Mouse (Mus musculus): Measurements from ENCODE around the gene Grrp1.

DNA sequence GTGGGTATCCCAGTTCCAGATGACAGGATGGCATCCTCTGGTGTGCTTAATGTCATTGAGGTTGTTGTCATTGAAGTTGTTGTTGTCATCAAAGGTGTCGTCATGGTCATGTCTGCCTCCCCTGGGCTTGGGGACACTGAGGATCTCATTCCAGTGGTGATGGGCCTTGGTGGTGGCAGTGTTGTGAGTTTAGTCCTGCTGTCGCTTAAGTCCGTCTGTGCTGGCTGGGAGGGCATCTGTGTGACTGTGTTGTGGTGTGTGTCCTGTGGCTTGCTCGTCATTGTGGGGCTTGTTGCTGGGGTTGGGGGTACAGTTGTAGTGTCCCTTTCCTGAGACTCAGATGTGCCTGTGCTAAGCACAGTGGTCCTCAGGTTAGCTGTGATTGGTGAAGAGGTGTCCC is 51.0 kb downstream of the Grrp1 start, which contains the start of gene Gm7534:
- TF ChIP-seq CTCF (IDR thresholded peaks at IDR 0.05; ENCODE audit: control insufficient read depth, insufficient read depth, insufficient replicate concordance, low read depth, low read length): no peak
- no peak for TF ChIP-seq POLR2A (IDR thresholded peaks at IDR 0.05; ENCODE audit: control insufficient read depth, low read depth, low read length)
